Mouse (Mus musculus) MEL (cell line): ENCODE measurements at regions not wholly inside any gene's neighbourhood (a gene's known extent, or its start where the extent isn't known, plus 50 kb on each side); places are given as distances from the start of the nearest gene placed in this dataset.

Experiments used
- CTCF ChIP-seq, 3 experiments: IDR thresholded peaks in 2 of 3; conservative IDR thresholded peaks in 1 of 3; 2 replicates each; pipeline ENCODE4 v1.5.1; 2011 to 2012; ENCODE audit warnings: low read length in 3 of 3, low read depth in 2 of 3, mild to moderate bottlenecking in 2 of 3, improper control_type of control experiment in 1 of 3, inconsistent platforms in 1 of 3, mixed read lengths in 1 of 3, moderate library complexity in 1 of 3; ENCODE audit not compliant: control insufficient read depth in 1 of 3, insufficient read depth in 1 of 3, poor library complexity in 1 of 3, severe bottlenecking in 1 of 3
- EP300 ChIP-seq, 2 experiments: IDR thresholded peaks; 2 replicates each; pipeline ENCODE4 v1.6.1; 2011; ENCODE audit warnings: improper control_type of control experiment in 2 of 2, low read length in 2 of 2, low read depth in 1 of 2, mild to moderate bottlenecking in 1 of 2
- MAFK ChIP-seq: IDR thresholded peaks from 2 replicates; pipeline ENCODE4 v1.6.1; 2011; ENCODE audit warnings: low read depth, mild to moderate bottlenecking, low read length, improper control_type of control experiment, borderline replicate concordance
- MYC ChIP-seq: IDR thresholded peaks from 2 replicates; pipeline ENCODE4 v1.6.1; 2011; ENCODE audit warnings: low read depth, mild to moderate bottlenecking, low read length, improper control_type of control experiment, moderate library complexity
- POLR2A ChIP-seq, 2 experiments: IDR thresholded peaks; 2 replicates each; pipeline ENCODE4 v1.6.1; 2011 to 2012; ENCODE audit warnings: low read length in 2 of 2, mild to moderate bottlenecking in 2 of 2, control low read depth in 1 of 2, improper control_type of control experiment in 1 of 2, low read depth in 1 of 2, moderate library complexity in 1 of 2; ENCODE audit not compliant: control insufficient read depth in 1 of 2, insufficient read depth in 1 of 2, poor library complexity in 1 of 2
- SIN3A ChIP-seq: IDR thresholded peaks from 2 replicates; pipeline ENCODE4 v1.6.1; 2012; ENCODE audit warnings: low read length, improper control_type of control experiment, inconsistent platforms
- ZC3H11A ChIP-seq: IDR thresholded peaks from 2 replicates; pipeline ENCODE4 v1.6.1; 2012; ENCODE audit warnings: low read depth, mild to moderate bottlenecking, inconsistent platforms, low read length, improper control_type of control experiment

GRCm38 (mm10) chr16:90629976-90630375, 97.2 kb downstream of the Mis18a start:
- TF ChIP-seq ZC3H11A: no peak
- TF ChIP-seq POLR2A (IDR thresholded peaks at IDR 0.05; ENCODE audit: control insufficient read depth in 1 of 2, insufficient read depth in 1 of 2, low read depth in 1 of 2, low read length in 2 of 2, poor library complexity in 1 of 2): no peak
- no peak for TF ChIP-seq MYC
- TF ChIP-seq CTCF (IDR thresholded peaks at IDR 0.05 in 2 of 3, conservative IDR thresholded peaks at IDR 0.05 in 1 of 3; ENCODE audit: control insufficient read depth in 1 of 3, insufficient read depth in 1 of 3, low read depth in 2 of 3, low read length in 3 of 3, poor library complexity in 1 of 3, severe bottlenecking in 1 of 3): no peak
- TF ChIP-seq SIN3A: no peak
- TF ChIP-seq EP300 (IDR thresholded peaks at IDR 0.05; ENCODE audit: low read depth in 1 of 2, low read length in 2 of 2): no peak
- no peak for TF ChIP-seq MAFK
